Mouse (Mus musculus): ENCODE measurements around the gene Zfp652. TPM values are rescaled to one million over a fixed set of nuclear protein-coding genes. Genes with fewer than 3 reads are reported as not detected.

Zfp652 gene
- total and polyA plus RNA-seq, 3 experiments: 3.0 to 9.8 (median 6.2) TPM

DNA sequence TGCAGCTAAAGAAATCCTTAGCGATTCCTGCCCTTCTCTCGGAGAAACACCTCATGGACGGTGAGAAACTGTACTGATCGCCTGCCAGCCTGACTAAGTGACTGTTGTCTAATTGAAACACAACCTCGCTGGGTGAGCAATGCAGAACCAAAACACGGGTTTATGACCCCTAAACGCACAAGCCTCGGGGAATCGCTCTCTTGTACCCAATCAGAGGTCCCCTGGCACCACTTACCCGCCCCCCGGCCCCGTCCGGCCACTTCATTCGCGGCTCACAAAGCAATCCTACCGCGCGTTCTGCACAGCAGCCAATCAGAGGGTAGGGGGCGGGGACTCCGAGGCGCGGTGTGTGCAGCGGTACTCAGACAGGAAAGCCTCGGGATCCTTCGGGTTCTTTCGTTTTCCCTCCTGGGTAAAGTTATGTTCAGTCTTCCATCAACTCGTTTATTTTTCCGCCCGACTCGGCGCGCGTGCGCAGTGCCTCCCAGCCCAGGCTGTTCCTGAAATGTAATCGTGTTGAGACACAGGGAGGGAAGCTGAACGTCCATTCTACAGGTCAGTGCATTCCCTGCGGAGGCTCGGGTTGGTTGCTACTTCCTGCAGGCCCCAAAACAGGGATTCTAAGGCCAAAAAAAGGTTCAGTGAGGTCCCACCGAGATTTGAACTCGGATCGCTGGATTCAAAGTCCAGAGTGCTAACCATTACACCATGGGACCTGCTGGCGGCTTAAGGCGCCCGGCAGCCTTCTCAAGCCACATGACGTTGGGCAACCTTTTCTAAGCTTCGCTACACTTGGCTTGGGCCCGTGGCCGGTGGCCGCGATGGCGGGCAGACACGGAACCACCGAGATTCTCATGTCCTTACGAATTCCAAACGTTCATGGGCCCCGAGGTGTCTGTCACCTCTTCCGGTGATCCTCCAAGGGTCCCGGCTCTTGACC lies 146.3 kb downstream of the Zfp652 start (continued):
- TF ChIP-seq ZNF384 (IDR thresholded peaks at IDR 0.05; ENCODE audit: low read depth, low read length) (no peak), JUND (conservative IDR thresholded peaks at IDR 0.05; ENCODE audit: low read depth, low read length) (0 out of 2 replicates have a peak, but pooled peaks have one; percentile 6), MYC (IDR thresholded peaks at IDR 0.05; ENCODE audit: low read depth, low read length) (no peak; the same call in 1 of the 2 replicates), HCFC1 (IDR thresholded peaks at IDR 0.05; ENCODE audit: low read depth, low read length) (peak; percentile 60), POLR2AphosphoS2 (IDR thresholded peaks at IDR 0.05; ENCODE audit: low read depth, low read length) (peak; percentile 85; the same call in 1 of the 2 replicates), NRF1 (IDR thresholded peaks at IDR 0.05; ENCODE audit: low read depth, low read length) (peak; percentile 97), PAX5 (IDR thresholded peaks at IDR 0.05; ENCODE audit: low read length) (no peak), CTCF (conservative IDR thresholded peaks at IDR 0.05 in 1 of 2, IDR thresholded peaks at IDR 0.05 in 1 of 2; ENCODE audit: low read depth in 2 of 2, low read length in 2 of 2) (no peak)

DNA sequence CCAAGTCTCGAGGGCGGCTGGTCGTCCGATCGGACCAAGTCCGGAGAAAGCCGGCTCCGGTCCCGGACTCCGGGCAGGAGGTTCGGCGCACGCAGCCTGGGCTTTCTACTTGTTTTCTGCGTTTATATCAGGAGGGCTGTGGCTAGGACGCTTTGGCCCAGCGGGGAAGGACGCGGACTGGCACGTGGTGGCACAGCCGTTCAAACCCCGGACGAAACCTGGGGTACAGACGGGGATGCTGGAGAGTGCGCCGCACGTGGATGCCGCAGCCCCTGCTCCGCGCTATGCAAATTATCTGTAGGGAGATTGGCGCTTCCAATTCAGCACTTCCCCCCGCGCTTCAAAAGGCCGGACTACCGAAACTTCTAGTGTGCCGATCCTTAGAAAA lies 147.0 kb downstream of the Zfp652 start:
- dilution Hi-C loops (cut with MboI; ENCODE audit: extremely low pct_ligation_motif_present, extremely low pct_unique_long_range_greater_than_20kb, low sequenced_read_pairs) (no loop called here), in situ Hi-C loops (cut with MboI; ENCODE audit: low pct_ligation_motif_present, low pct_unique_long_range_greater_than_20kb, low sequenced_read_pairs) (no loop called here)
- TF ChIP-seq CHD2 (IDR thresholded peaks at IDR 0.05; ENCODE audit: low read length) (no peak), NELFE (IDR thresholded peaks at IDR 0.05; ENCODE audit: low read depth, low read length) (peak; percentile 83), JUND (conservative IDR thresholded peaks at IDR 0.05; ENCODE audit: low read depth, low read length) (no peak), ZNF384 (IDR thresholded peaks at IDR 0.05; ENCODE audit: low read depth, low read length) (no peak), RAD21 (IDR thresholded peaks at IDR 0.05; ENCODE audit: low read depth, low read length) (no peak; the same call in 1 of the 2 replicates), MEF2A (IDR thresholded peaks at IDR 0.05; ENCODE audit: borderline replicate concordance, low read depth, low read length) (no peak), RCOR1 (conservative IDR thresholded peaks at IDR 0.05; ENCODE audit: low read depth, low read length) (peak; percentile 75; the same call in 1 of the 2 replicates), ELF1 (IDR thresholded peaks at IDR 0.05; ENCODE audit: low read depth, low read length) (no peak), BHLHE40 (IDR thresholded peaks at IDR 0.05; ENCODE audit: low read depth, low read length) (peak; percentile 100), GABPA (IDR thresholded peaks at IDR 0.05; ENCODE audit: insufficient replicate concordance, low read depth, low read length) (no peak), MYC (IDR thresholded peaks at IDR 0.05; ENCODE audit: low read depth, low read length) (peak; percentile 99), MAFK (IDR thresholded peaks at IDR 0.05; ENCODE audit: insufficient replicate concordance, low read length) (no peak), KAT2A (IDR thresholded peaks at IDR 0.05; ENCODE audit: insufficient replicate concordance, low read length) (peak; percentile 0; the same call in 1 of the 2 replicates), ZC3H11A (IDR thresholded peaks at IDR 0.05; ENCODE audit: low read depth, low read length) (no peak), USF1 (IDR thresholded peaks at IDR 0.05; ENCODE audit: low read depth, low read length) (peak; percentile 21), JUN (IDR thresholded peaks at IDR 0.05; ENCODE audit: insufficient read depth, low read depth, low read length) (no peak), ETS1 (conservative IDR thresholded peaks at IDR 0.05; ENCODE audit: low read depth, low read length) (peak; percentile 62), SIN3A (IDR thresholded peaks at IDR 0.05; ENCODE audit: low read length) (no peak; the same call in 1 of the 2 replicates), TBP (conservative IDR thresholded peaks at IDR 0.05; ENCODE audit: low read depth, low read length) (no peak), ZKSCAN1 (IDR thresholded peaks at IDR 0.05; ENCODE audit: borderline replicate concordance, low read depth, low read length) (no peak), POLR2AphosphoS2 (IDR thresholded peaks at IDR 0.05; ENCODE audit: low read depth, low read length) (no peak), PAX5 (IDR thresholded peaks at IDR 0.05; ENCODE audit: low read length) (no peak), USF2 (conservative IDR thresholded peaks at IDR 0.05; ENCODE audit: low read depth, low read length) (0 out of 2 replicates have a peak, but pooled peaks have one; percentile 17), MAX (IDR thresholded peaks at IDR 0.05; ENCODE audit: low read length) (peak; percentile 97), SMC3 (IDR thresholded peaks at IDR 0.05; ENCODE audit: low read depth, low read length) (no peak; the same call in 1 of the 2 replicates), ZMIZ1 (IDR thresholded peaks at IDR 0.05; ENCODE audit: low read depth, low read length) (no peak; the same call in 1 of the 2 replicates), IRF4 (IDR thresholded peaks at IDR 0.05; ENCODE audit: low read depth, low read length) (peak; percentile 62), UBTF (IDR thresholded peaks at IDR 0.05; ENCODE audit: low read depth, low read length) (peak; percentile 86; the same call in 1 of the 2 replicates), EP300 (IDR thresholded peaks at IDR 0.05; ENCODE audit: low read length) (no peak), CHD1 (IDR thresholded peaks at IDR 0.05; ENCODE audit: low read depth, low read length) (peak; percentile 87; the same call in 1 of the 2 replicates), POLR2A (IDR thresholded peaks at IDR 0.05; ENCODE audit: low read depth, low read length) (peak; percentile 82)

More for the DNA sequence above, 147.0 kb downstream of the Zfp652 start:
- Histone ChIP-seq H3K27me3 (replicated peaks) (peaks cover 1% of the 10 kb centered on the region), H3K4me2 (ENCODE audit: insufficient read depth, low read depth, poor library complexity, severe bottlenecking) (peak overlapping the region; percentile 84), H3K36me3 (replicated peaks in 1 of 2; ENCODE audit: control insufficient read depth in 1 of 2, insufficient read depth in 1 of 2, low read length in 1 of 2) (peaks cover 0 to 13% of the 10 kb centered on the region in 2 experiments), H3K27ac (ENCODE audit: insufficient read depth, low read depth) (peak overlapping the region; percentile 86), H3K79me2 (replicated peaks; ENCODE audit: control insufficient read depth, extremely low read depth, insufficient read depth, poor library complexity, severe bottlenecking) (no peaks in the 10 kb centered on the region; the same call in 1 of the 2 replicates), H3K4me1 (ENCODE audit: control insufficient read depth in 1 of 2, insufficient read depth in 2 of 2) (peaks cover 5 to 25% of the 10 kb centered on the region in 2 experiments), H3K9me3 (replicated peaks; ENCODE audit: low read length) (peaks cover 3% of the 10 kb centered on the region), H3K9ac (ENCODE audit: insufficient read depth, low read depth) (peak overlapping the region; percentile 57), H3K4me3 (replicated peaks in 1 of 3; ENCODE audit: low read depth in 2 of 3, low read length in 2 of 3, poor library complexity in 1 of 3) (peak overlapping the region; percentile 62 to 77 (median 66))
- peak; percentile 79 for DNase-seq (ENCODE audit: extremely low read depth)

Measured in CH12.LX (cell line).